Mouse (Mus musculus): ENCODE data around the gene Aldh18a1. TPM values are rescaled to one million over a fixed set of nuclear protein-coding genes. Genes with fewer than 3 reads are reported as not detected.

Aldh18a1 gene
- polyA plus RNA-seq, 1 experiment from 2014 or later, result 62.7 TPM

DNA sequence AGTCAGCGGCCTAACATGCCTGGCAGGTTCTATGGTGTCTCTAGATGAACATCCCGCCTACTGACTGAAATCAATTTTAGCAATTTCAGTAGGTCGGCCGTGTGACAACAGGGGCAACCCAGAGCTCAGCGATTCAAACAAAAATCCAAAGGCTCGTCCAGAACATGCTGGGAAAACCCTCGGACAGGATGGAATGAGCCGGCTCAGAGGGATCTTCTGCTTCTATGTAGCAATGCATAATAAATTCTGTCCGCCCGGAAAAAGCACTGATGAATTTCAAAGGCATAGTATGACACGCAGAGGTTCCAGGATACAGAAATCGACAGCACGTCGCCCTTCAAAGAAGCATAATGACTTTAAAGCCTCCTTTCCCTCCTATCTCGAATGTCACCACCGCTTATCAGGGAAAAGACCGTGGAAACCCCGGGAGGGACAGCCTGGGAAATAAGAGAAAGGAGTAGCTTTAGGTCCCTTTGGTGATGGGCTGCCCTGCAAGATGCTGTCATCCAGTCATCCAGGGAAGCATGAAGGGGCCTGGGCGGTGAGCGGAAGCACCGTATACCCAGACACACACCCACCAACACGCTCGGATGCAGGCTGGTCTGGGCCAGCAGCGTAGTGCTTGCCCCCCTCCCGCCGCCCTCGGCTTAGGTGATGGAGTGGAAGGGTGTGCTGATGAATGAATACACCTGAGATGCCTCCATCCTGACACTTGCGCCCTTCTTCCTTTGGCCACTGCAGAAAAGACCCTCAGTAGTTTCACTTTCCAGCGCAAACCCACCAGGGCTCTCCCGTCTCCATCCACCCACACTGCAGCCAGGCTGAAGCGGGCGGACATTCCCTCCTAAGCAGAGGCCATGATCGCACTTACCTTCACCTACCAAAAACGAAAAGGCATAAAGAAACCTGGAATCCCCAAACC lies 75.5 kb downstream of the Aldh18a1 start:
- peak overlapping the region; percentile 77 for H3K4me3 ChIP-seq (ENCODE audit: low read depth, low read length)
- WGBS, result 2% methylated on average over 34 of the region's 34 CpGs
- DNase-seq (ENCODE audit: low spot score), result peak; percentile 69

DNA sequence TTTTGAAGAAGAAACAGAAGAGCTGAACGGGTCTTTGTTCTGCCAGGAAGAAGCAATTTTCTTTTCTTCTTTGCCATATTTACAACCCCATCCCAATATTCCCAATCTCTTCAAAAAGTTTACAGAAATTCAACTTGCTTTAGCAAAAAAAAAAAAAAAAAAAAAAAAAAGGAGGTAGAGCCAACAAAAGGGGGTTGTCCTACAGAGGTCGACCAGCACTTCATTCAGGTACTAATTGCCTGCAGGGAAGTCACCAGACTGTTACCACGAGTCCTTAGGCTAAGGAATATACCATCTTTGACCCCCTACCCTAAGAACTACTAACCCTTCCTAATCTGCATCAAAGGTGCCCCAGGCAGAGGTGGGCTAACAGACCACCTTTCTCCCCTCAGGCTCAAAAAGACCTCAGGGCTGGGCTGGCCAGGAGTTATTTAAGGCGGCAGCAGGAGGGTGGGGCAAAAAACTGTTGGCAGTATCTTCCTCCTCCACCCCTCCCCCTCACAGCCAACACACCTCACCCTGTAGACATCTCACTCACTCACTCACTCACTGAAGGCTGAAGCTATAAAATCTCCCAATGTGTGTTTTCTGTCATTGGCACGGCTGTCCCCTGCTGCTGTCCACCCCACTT lies 76.5 kb downstream of the Aldh18a1 start:
- Histone ChIP-seq H3K9ac (ENCODE audit: low read depth, low read length) (0 out of 2 replicates have a peak overlapping the region, but pooled peaks have one; percentile 4), H3K36me3 (ENCODE audit: control insufficient read depth, insufficient read depth, low read length) (no peaks in the 10 kb centered on the region), H3K4me3 (ENCODE audit: low read depth, low read length) (peak overlapping the region; percentile 77), H3K27me3 (ENCODE audit: control insufficient read depth, insufficient read depth, low read length) (no peaks in the 10 kb centered on the region), H3K4me2 (replicated peaks; ENCODE audit: low read depth, low read length) (peak overlapping the region; percentile 59), H3K27ac (ENCODE audit: low read depth, low read length) (no peak overlapping the region), H3K4me1 (replicated peaks; ENCODE audit: control insufficient read depth, insufficient read depth, low read length) (no peaks in the 10 kb centered on the region), H3K9me3 (ENCODE audit: control insufficient read depth, low read length) (no peaks in the 10 kb centered on the region)
- ATAC-seq (ENCODE audit: low FRiP score), result no peak
- WGBS, result 30% methylated on average over 5 of the region's 5 CpGs
- DNase-seq (ENCODE audit: low spot score), result no peak

More for the DNA sequence above, 75.5 kb downstream of the Aldh18a1 start:
- no peaks in the 10 kb centered on the region for H3K27me3 ChIP-seq (ENCODE audit: control insufficient read depth, insufficient read depth, low read length)
- no peaks in the 10 kb centered on the region for H3K4me1 ChIP-seq (replicated peaks; ENCODE audit: control insufficient read depth, insufficient read depth, low read length)
- peak; percentile 65 for ATAC-seq (ENCODE audit: low FRiP score)
- H3K9me3 ChIP-seq (ENCODE audit: control insufficient read depth, low read length), result no peaks in the 10 kb centered on the region
- peak overlapping the region; percentile 59 for H3K4me2 ChIP-seq (replicated peaks; ENCODE audit: low read depth, low read length)
- peak overlapping the region; percentile 86 for H3K27ac ChIP-seq (ENCODE audit: low read depth, low read length)
- peak overlapping the region; percentile 85 for H3K9ac ChIP-seq (ENCODE audit: low read depth, low read length)
- no peaks in the 10 kb centered on the region for H3K36me3 ChIP-seq (ENCODE audit: control insufficient read depth, insufficient read depth, low read length)

DNA sequence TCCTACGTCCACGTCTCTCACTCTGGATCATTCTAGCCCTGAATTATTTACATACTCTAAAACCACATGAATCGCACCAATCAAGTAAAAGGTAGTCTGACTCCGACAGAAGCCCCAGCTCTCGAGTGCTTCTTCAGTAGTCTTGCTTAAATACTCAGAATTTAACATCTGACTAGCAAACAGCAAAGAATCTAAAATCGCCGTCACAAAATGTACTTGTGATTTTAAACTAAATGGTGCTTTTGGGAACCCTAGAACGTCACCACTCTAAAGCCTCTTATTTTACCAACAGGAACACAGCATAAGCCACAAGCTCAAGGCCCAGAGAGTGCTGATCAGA lies 77.2 kb downstream of the Aldh18a1 start:
- Histone ChIP-seq H3K27ac (ENCODE audit: low read depth, low read length) (no peak overlapping the region), H3K27me3 (ENCODE audit: control insufficient read depth, insufficient read depth, low read length) (no peaks in the 10 kb centered on the region), H3K4me2 (replicated peaks; ENCODE audit: low read depth, low read length) (no peak overlapping the region), H3K36me3 (ENCODE audit: control insufficient read depth, insufficient read depth, low read length) (no peaks in the 10 kb centered on the region), H3K4me3 (ENCODE audit: low read depth, low read length) (no peak overlapping the region), H3K9ac (ENCODE audit: low read depth, low read length) (no peak overlapping the region), H3K4me1 (replicated peaks; ENCODE audit: control insufficient read depth, insufficient read depth, low read length) (no peaks in the 10 kb centered on the region), H3K9me3 (ENCODE audit: control insufficient read depth, low read length) (no peaks in the 10 kb centered on the region)
- no peak for DNase-seq (ENCODE audit: low spot score)
- WGBS, result 71% methylated on average over 8 of the region's 8 CpGs
- no peak for ATAC-seq (ENCODE audit: low FRiP score)

DNA sequence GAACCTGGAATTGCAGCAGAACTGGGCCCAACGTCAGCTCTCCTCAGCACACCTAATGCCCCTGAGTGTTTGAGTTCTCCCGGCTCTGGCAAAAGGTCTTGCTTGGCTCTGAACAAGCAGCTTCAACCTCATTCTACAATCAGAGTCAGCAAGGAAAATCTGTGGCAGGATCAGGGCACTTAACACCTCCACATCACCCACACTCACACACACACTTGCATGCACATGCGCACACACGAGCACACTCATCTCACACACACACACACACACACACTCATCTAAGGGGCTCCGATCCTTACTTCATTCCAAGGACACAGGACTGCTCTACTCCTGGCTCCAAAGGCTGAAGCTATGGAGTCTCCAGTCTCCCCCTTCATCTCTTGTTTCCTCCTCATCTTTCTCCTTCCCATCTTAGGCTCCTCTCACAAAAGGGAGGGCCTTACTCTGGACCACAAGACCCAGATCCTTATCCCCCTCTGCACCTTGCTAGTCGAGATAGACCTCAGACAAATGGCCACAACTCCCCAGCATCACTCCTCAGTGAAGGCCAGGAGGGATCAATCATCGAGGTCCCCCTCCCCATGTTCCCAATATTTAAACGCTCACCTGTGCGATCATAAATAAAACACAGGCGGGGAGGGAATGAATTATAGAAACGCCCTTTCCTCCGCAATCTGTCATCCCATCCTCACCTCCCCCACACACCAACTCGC lies 77.7 kb downstream of the Aldh18a1 start:
- WGBS, result 81% methylated on average over 13 of the region's 13 CpGs
- no peak for ATAC-seq (ENCODE audit: low FRiP score)
- Histone ChIP-seq H3K9me3 (ENCODE audit: control insufficient read depth, low read length) (no peaks in the 10 kb centered on the region), H3K4me2 (replicated peaks; ENCODE audit: low read depth, low read length) (no peak overlapping the region), H3K27ac (ENCODE audit: low read depth, low read length) (no peak overlapping the region), H3K4me1 (replicated peaks; ENCODE audit: control insufficient read depth, insufficient read depth, low read length) (no peaks in the 10 kb centered on the region), H3K4me3 (ENCODE audit: low read depth, low read length) (no peak overlapping the region), H3K36me3 (ENCODE audit: control insufficient read depth, insufficient read depth, low read length) (no peaks in the 10 kb centered on the region), H3K27me3 (ENCODE audit: control insufficient read depth, insufficient read depth, low read length) (no peaks in the 10 kb centered on the region), H3K9ac (ENCODE audit: low read depth, low read length) (no peak overlapping the region)
- DNase-seq (ENCODE audit: low spot score), result no peak

DNA sequence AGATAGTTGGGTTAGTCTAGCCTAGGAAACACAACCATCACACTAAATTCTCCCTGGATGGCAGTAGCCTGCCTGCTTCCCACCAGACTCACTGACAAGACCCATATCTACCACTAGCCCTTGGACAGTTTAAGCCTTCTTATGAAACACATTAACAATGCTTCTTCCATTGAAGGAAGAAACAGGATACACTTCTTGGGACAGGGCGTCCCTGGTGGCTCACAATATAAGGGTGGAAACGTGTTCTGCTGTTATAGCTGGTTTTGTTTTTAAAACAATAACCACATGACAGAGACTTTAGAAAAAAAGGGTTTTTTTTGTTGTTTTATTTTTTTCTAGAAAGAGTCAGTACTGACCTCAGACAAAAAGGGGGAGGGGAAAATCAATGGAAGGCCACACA lies 79.0 kb downstream of the Aldh18a1 start:
- H3K9me3 ChIP-seq (ENCODE audit: control insufficient read depth, low read length), result no peaks in the 10 kb centered on the region
- no peak overlapping the region for H3K4me2 ChIP-seq (replicated peaks; ENCODE audit: low read depth, low read length)
- no peaks in the 10 kb centered on the region for H3K4me1 ChIP-seq (replicated peaks; ENCODE audit: control insufficient read depth, insufficient read depth, low read length)
- no peaks in the 10 kb centered on the region for H3K36me3 ChIP-seq (ENCODE audit: control insufficient read depth, insufficient read depth, low read length)
- H3K4me3 ChIP-seq (ENCODE audit: low read depth, low read length), result no peak overlapping the region
- DNase-seq (ENCODE audit: low spot score), result no peak
- no peaks in the 10 kb centered on the region for H3K27me3 ChIP-seq (ENCODE audit: control insufficient read depth, insufficient read depth, low read length)
- H3K9ac ChIP-seq (ENCODE audit: low read depth, low read length), result no peak overlapping the region
- ATAC-seq (ENCODE audit: low FRiP score), result no peak
- WGBS, result 74% methylated on average over 2 of the region's 2 CpGs
- H3K27ac ChIP-seq (ENCODE audit: low read depth, low read length), result no peak overlapping the region

DNA sequence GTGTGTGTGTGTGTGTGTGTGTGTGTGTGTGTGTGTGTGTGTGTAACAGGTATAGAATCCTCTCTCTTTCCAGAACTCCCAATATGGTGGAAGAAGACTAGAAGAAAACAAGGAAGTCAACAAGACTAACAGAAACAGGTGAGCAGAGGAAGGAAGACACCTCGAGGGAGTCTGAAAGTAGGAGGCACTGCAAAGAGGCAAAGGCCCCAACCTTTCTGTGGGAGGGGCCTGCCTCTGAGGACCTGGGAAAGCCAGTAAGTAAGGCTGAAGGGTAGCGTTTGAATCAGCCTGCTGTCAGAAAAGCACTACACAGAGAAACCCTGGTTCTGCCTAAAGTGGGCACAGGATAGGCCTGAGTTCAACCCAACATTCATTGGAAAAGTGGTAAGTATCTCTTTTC lies 79.4 kb downstream of the Aldh18a1 start:
- H3K27me3 ChIP-seq (ENCODE audit: control insufficient read depth, insufficient read depth, low read length), result no peaks in the 10 kb centered on the region
- H3K9ac ChIP-seq (ENCODE audit: low read depth, low read length), result no peak overlapping the region
- H3K9me3 ChIP-seq (ENCODE audit: control insufficient read depth, low read length), result no peaks in the 10 kb centered on the region
- 50% methylated on average over 2 of the region's 2 CpGs for WGBS
- no peak overlapping the region for H3K27ac ChIP-seq (ENCODE audit: low read depth, low read length)
- H3K4me3 ChIP-seq (ENCODE audit: low read depth, low read length), result no peak overlapping the region
- no peaks in the 10 kb centered on the region for H3K36me3 ChIP-seq (ENCODE audit: control insufficient read depth, insufficient read depth, low read length)
- DNase-seq (ENCODE audit: low spot score) (no peak), ATAC-seq (ENCODE audit: low FRiP score) (no peak)
- H3K4me1 ChIP-seq (replicated peaks; ENCODE audit: control insufficient read depth, insufficient read depth, low read length), result no peaks in the 10 kb centered on the region
- no peak overlapping the region for H3K4me2 ChIP-seq (replicated peaks; ENCODE audit: low read depth, low read length)

DNA sequence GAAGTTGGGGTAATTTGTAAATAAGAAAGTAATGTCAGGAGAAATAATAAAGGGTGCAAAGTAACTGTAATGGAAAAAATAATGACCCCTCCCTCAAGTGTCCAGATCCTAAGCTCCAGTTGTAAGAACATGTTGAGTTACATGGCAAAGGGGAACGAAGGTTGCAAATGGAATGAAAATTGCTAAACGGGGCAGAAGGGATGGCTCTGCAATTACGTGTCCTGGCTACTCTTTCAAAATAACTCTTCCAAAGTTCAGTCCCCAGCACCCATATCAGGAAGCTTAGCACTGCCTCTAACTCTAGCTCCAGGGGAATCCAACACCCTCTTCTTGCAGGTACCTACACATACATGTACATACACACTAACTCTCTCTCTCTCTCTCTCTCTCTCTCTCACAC lies 81.3 kb downstream of the Aldh18a1 start:
- 98% methylated on average over 3 of the region's 3 CpGs for WGBS
- Histone ChIP-seq H3K4me3 (ENCODE audit: low read depth, low read length) (no peak overlapping the region), H3K9me3 (ENCODE audit: control insufficient read depth, low read length) (no peaks in the 10 kb centered on the region), H3K27me3 (ENCODE audit: control insufficient read depth, insufficient read depth, low read length) (no peaks in the 10 kb centered on the region), H3K4me2 (replicated peaks; ENCODE audit: low read depth, low read length) (no peak overlapping the region), H3K36me3 (ENCODE audit: control insufficient read depth, insufficient read depth, low read length) (no peaks in the 10 kb centered on the region), H3K27ac (ENCODE audit: low read depth, low read length) (no peak overlapping the region), H3K9ac (ENCODE audit: low read depth, low read length) (no peak overlapping the region), H3K4me1 (replicated peaks; ENCODE audit: control insufficient read depth, insufficient read depth, low read length) (no peaks in the 10 kb centered on the region)
- ATAC-seq (ENCODE audit: low FRiP score) (no peak), DNase-seq (ENCODE audit: low spot score) (no peak)

DNA sequence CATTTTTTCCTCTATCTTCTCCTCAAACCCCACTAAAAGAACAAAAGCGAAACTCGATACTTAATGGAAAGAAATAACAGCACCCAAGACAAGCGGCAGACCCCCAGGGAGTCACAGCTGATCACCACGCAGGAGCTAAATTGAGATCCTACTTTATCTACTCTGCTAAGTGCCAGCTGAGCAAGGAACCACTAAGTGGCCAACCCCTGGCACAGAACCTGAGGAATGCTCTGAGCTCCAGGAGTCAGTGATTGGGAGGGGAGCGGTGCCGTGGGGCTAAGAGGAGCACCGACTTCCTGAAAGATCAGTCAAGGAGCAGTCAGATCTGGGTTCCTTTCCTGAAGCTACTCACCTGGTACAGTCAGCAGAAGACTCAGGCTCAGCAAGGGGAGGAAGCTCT lies 83.9 kb downstream of the Aldh18a1 start:
- ATAC-seq (ENCODE audit: low FRiP score) (no peak), DNase-seq (ENCODE audit: low spot score) (no peak)
- 88% methylated on average over 7 of the region's 7 CpGs for WGBS

More for the DNA sequence above, 83.9 kb downstream of the Aldh18a1 start:
- Histone ChIP-seq H3K27ac (ENCODE audit: low read depth, low read length) (no peak overlapping the region), H3K4me2 (replicated peaks; ENCODE audit: low read depth, low read length) (no peak overlapping the region), H3K4me1 (replicated peaks; ENCODE audit: control insufficient read depth, insufficient read depth, low read length) (no peaks in the 10 kb centered on the region; the same call in 1 of the 2 replicates), H3K27me3 (ENCODE audit: control insufficient read depth, insufficient read depth, low read length) (no peaks in the 10 kb centered on the region), H3K9me3 (ENCODE audit: control insufficient read depth, low read length) (no peaks in the 10 kb centered on the region), H3K36me3 (ENCODE audit: control insufficient read depth, insufficient read depth, low read length) (no peaks in the 10 kb centered on the region), H3K4me3 (ENCODE audit: low read depth, low read length) (no peak overlapping the region), H3K9ac (ENCODE audit: low read depth, low read length) (no peak overlapping the region)
